Mouse (Mus musculus) kidney, adult 18-20 months (tissue): ENCODE data around the gene Nlrp6.
"Not testable (repeated sequence)": the region's sequence is repeated elsewhere in the genome, so short reads cannot be mapped to it uniquely, and the experiment has no call there.

Source experiments
- DNase-seq: peaks from one replicate; pipeline ENCODE4 v3.0.0; 2021

The Nlrp6 gene

DNA sequence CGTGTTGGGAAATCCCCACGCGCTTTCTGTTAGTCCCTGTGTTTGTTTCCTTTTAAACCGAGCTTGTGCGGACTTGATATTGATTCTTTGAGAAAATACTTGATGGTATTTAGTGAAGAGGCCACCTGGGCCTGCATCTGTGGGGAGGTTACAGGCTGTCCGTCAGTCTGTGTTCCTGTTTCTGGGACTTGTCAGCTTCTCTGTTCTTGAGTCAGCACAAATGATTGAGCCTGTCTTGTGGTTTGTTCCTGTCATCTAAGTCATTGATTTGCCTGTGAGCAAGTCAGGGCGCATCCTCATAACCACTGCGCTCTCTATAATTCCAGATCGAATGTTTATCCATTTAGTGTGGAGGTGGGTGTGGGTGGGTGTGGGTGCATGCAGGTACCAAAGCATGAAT is 56.0 kb downstream of the Nlrp6 start:
- not testable (repeated sequence) for DNase-seq
